9 mouse cellular contexts compared by ENCODE assay signal in the genomic region with DNA sequence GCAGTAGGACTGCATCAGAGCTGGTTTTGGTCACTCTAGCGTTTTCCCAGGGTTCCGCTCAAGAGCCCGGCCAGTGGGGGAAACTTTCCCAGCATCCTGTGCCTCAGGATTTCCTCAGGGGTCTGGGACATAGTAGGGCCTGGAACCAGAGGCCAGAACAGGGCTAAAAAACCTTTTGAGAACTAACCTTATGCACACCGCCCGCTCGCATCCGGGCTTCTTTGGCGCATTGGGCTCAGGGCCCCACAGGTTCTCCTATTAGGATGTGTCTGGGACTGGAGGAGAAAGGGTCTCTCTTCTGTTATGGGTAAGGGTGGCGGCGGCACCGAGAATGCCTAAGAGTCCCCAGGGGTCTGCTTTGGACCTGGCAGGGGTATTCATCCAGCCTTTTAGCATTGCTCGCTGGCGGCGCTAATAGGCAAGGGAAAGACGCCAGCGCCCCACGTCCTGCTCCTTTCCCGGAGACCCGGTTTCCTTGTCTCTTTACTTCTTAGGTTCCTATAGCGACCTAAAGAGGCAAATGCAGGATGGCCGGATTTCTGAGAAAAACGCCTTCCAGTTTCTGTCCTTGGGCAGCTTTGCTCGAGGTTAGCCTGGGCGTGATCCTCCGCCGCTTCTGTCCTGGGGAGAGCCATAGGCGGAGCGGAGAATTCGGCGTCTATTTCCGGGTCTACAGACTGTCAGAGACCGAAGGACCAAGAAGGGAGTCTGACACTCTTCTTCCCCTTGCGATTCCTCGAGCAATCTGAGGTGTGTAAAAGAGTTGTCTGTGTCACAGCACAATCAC. TPM values are rescaled to one million over a fixed set of nuclear protein-coding genes. Genes with fewer than 3 reads are reported as not detected.
DNase-seq lines count a peak whose midpoint lies in the region; ATAC-seq and TF ChIP-seq lines count a peak whose summit lies in the region.
"Had no signal": no experiment of that assay in that cellular context is flagged by ENCODE, and none has a peak within 500 bp of the region (broad histone marks: within the 10 kb centered on the region; RNA-seq: fewer than 3 reads in every experiment).

No protein-coding gene starts in this region.

- ATAC-seq in lung, embryonic 15.5 days (ENCODE audit: borderline replicate concordance, extremely low read depth, low FRiP score, low TSS enrichment), result no peak
- ATAC-seq in forebrain, postnatal 0 days, result no peak
- ATAC-seq in liver, embryonic 15.5 days (ENCODE audit: insufficient read depth), result no peak
- ATAC-seq in stomach, embryonic 16.5 days (ENCODE audit: insufficient read depth, low FRiP score), result no peak
- no peak for ATAC-seq in cerebellum, adult (ENCODE audit: insufficient number of reproducible peaks, low FRiP score, low TSS enrichment)

- H3K27me3 ChIP-seq in lung, embryonic 15.5 days, result peaks cover 75% of the 10 kb centered on the region
- peaks cover 54% of the 10 kb centered on the region for H3K27me3 ChIP-seq in forebrain, postnatal 0 days (ENCODE audit: insufficient read depth, low read length)
- peaks cover 77% of the 10 kb centered on the region for H3K27me3 ChIP-seq in liver, embryonic 15.5 days
- peaks cover 66% of the 10 kb centered on the region for H3K27me3 ChIP-seq in stomach, embryonic 16.5 days (ENCODE audit: control insufficient read depth, insufficient read depth, low read length)

- H3K4me3 ChIP-seq in lung, embryonic 15.5 days, result no peak overlapping the region
- peak overlapping the region; percentile 5; the same call in 1 of the 2 replicates for H3K4me3 ChIP-seq in forebrain, postnatal 0 days (ENCODE audit: low read depth, low read length)
- H3K4me3 ChIP-seq in liver, embryonic 15.5 days (replicated peaks), result no peak overlapping the region
- H3K4me3 ChIP-seq in stomach, embryonic 16.5 days (replicated peaks; ENCODE audit: low read length), result peak overlapping the region; percentile 20

- no peaks in the 10 kb centered on the region for H3K4me1 ChIP-seq in lung, embryonic 15.5 days
- H3K4me1 ChIP-seq in forebrain, postnatal 0 days (ENCODE audit: insufficient read depth), result no peaks in the 10 kb centered on the region
- no peaks in the 10 kb centered on the region for H3K4me1 ChIP-seq in liver, embryonic 15.5 days (replicated peaks)
- H3K4me1 ChIP-seq in stomach, embryonic 16.5 days (ENCODE audit: control insufficient read depth, insufficient read depth, low read length), result no peaks in the 10 kb centered on the region

- no peak for DNase-seq in lung, postnatal 14 days
- DNase-seq in forebrain, postnatal 0 days, result peak; percentile 39
- no peak for DNase-seq in retina, postnatal 1 day
- no peak for DNase-seq in kidney, adult 8-10 months

- WGBS in lung, embryonic 15.5 days, result 3% methylated on average over 34 of the region's 34 CpGs
- WGBS in forebrain, postnatal 0 days, result 2% methylated on average over 34 of the region's 34 CpGs
- WGBS in liver, embryonic 15.5 days (ENCODE audit: insufficient replicate concordance), result 4% methylated on average over 34 of the region's 34 CpGs
- 1% methylated on average over 34 of the region's 34 CpGs for WGBS in stomach, embryonic 16.5 days

- no peak for TF ChIP-seq CTCF in forebrain, postnatal 0 days (IDR thresholded peaks at IDR 0.05; ENCODE audit: low read depth)

- H3K9me3 ChIP-seq in lung, embryonic 15.5 days, result no peaks in the 10 kb centered on the region
- no peaks in the 10 kb centered on the region for H3K9me3 ChIP-seq in forebrain, postnatal 0 days (ENCODE audit: low read length)
- no peaks in the 10 kb centered on the region for H3K9me3 ChIP-seq in liver, embryonic 15.5 days (replicated peaks)
- no peaks in the 10 kb centered on the region for H3K9me3 ChIP-seq in stomach, embryonic 16.5 days (replicated peaks; ENCODE audit: control insufficient read depth, low read length)

- no peak overlapping the region for H3K9ac ChIP-seq in lung, embryonic 15.5 days
- no peak overlapping the region for H3K9ac ChIP-seq in forebrain, postnatal 0 days
- no peak overlapping the region for H3K9ac ChIP-seq in liver, embryonic 15.5 days
- no peak overlapping the region for H3K9ac ChIP-seq in stomach, embryonic 16.5 days (ENCODE audit: low read length)

- no peak overlapping the region for H3K27ac ChIP-seq in lung, embryonic 15.5 days
- no peak overlapping the region for H3K27ac ChIP-seq in forebrain, postnatal 0 days (ENCODE audit: low read depth, low read length)
- no peak overlapping the region for H3K27ac ChIP-seq in liver, embryonic 15.5 days (replicated peaks)
- H3K27ac ChIP-seq in stomach, embryonic 16.5 days (ENCODE audit: low read length), result no peak overlapping the region

- peak overlapping the region; percentile 29; the same call in 1 of the 2 replicates for H3K4me2 ChIP-seq in lung, embryonic 15.5 days
- H3K4me2 ChIP-seq in forebrain, postnatal 0 days (ENCODE audit: low read depth), result peak overlapping the region; percentile 10; the same call in 1 of the 2 replicates
- H3K4me2 ChIP-seq in liver, embryonic 15.5 days, result peak overlapping the region; percentile 38
- peak overlapping the region; percentile 33; the same call in 1 of the 2 replicates for H3K4me2 ChIP-seq in stomach, embryonic 16.5 days (ENCODE audit: low read depth, low read length)

- H3K36me3 ChIP-seq in lung, embryonic 15.5 days, result no peaks in the 10 kb centered on the region
- no peaks in the 10 kb centered on the region for H3K36me3 ChIP-seq in forebrain, postnatal 0 days (ENCODE audit: insufficient read depth)
- H3K36me3 ChIP-seq in liver, embryonic 15.5 days (replicated peaks), result no peaks in the 10 kb centered on the region
- no peaks in the 10 kb centered on the region for H3K36me3 ChIP-seq in stomach, embryonic 16.5 days (ENCODE audit: control insufficient read depth, insufficient read depth, low read length)

RNA-seq across cellular contexts. Expression of gene Bsx, which starts 2.4 kb away (rescaled TPM):
- polyA plus RNA-seq in lung, embryonic 15.5 days (2015; fragmentation: Nextera tagmentation; extraction: Ambion mirVana), result not detected in 2 replicates
- total RNA-seq in forebrain, postnatal 0 days (2014; rRNA removed), result 1.2 and 1.3 TPM in 2 replicates
- 0.40 and 1.0 TPM in 2 replicates for polyA plus RNA-seq in forebrain, postnatal 0 days (2015; fragmentation: Nextera tagmentation; extraction: Ambion mirVana)
- polyA plus RNA-seq in liver, embryonic 15.5 days (2015; fragmentation: Nextera tagmentation; extraction: Ambion mirVana), result not detected in 2 replicates
- polyA plus RNA-seq in stomach, embryonic 16.5 days (2015; fragmentation: Nextera tagmentation; extraction: Ambion mirVana), result not detected in 2 replicates
- total RNA-seq: hematopoietic stem cell, adult 5-6 weeks had no signal

Comparison
In these comparisons a context has a peak if more than half of its experiments do, and no peak if none do; other contexts are left out.
1. H3K4me3 ChIP-seq: peak in forebrain, postnatal 0 days (single experiment) and stomach, embryonic 16.5 days (single experiment); none in lung, embryonic 15.5 days (single experiment) and liver, embryonic 15.5 days (single experiment).
2. Peak in every context shown above with its lines, with median percentiles within 50 percentile points of each other: H3K4me2 ChIP-seq.